Comparison of ENCODE assay signal across 23 mouse cellular contexts in genomic region chr4:109630215-109630614, GRCm38 (mm10).
"Had no signal": no experiment of that assay in that cellular context is flagged by ENCODE, and none has a peak within 500 bp of the region (broad histone marks: within the 10 kb centered on the region; RNA-seq: fewer than 3 reads in every experiment).

No protein-coding gene starts in this region.

- DNase-seq: kidney, adult 2 months; kidney, postnatal 25 days; layer of hippocampus, adult 9-11 months; layer of hippocampus, postnatal 36 days; left cerebral cortex, postnatal 4 days; liver, postnatal 0 days; thymus, adult 2 months; thymus, postnatal 14 days; thymus, postnatal 4 days had no signal

- H3K4me1 ChIP-seq: limb, embryonic 13.5 days; megakaryocyte, embryonic 14.5 days; midbrain, embryonic 10.5 days; midbrain, embryonic 13.5 days; neural tube, embryonic 13.5 days had no signal

- H3K9me3 ChIP-seq: limb, embryonic 13.5 days; megakaryocyte, embryonic 14.5 days; midbrain, embryonic 10.5 days; midbrain, embryonic 13.5 days had no signal

- ATAC-seq: intestine, postnatal 0 days; liver, postnatal 0 days; midbrain, embryonic 13.5 days; midbrain, embryonic 16.5 days had no signal

- H3K27me3 ChIP-seq: limb, embryonic 13.5 days; midbrain, embryonic 13.5 days; neural tube, embryonic 13.5 days had no signal

- H3K36me3 ChIP-seq: limb, embryonic 13.5 days; midbrain, embryonic 10.5 days; midbrain, embryonic 13.5 days; neural tube, embryonic 13.5 days had no signal

- H3K9ac ChIP-seq: limb, embryonic 13.5 days; liver, embryonic 14.5 days; liver, postnatal 0 days; midbrain, embryonic 13.5 days; neural tube, embryonic 13.5 days had no signal

- H3K27ac ChIP-seq: kidney, postnatal 0 days; layer of hippocampus, adult 2 months; left cerebral cortex, adult 2 months; limb, embryonic 13.5 days; liver, embryonic 14.5 days; midbrain, embryonic 10.5 days; midbrain, embryonic 13.5 days; neural tube, embryonic 13.5 days; stomach, postnatal 0 days had no signal

- H3K4me3 ChIP-seq: layer of hippocampus, adult 2 months; left cerebral cortex, adult 2 months; limb, embryonic 13.5 days; megakaryocyte, embryonic 14.5 days; midbrain, embryonic 10.5 days; midbrain, embryonic 13.5 days; myocyte; neural tube, embryonic 13.5 days had no signal

- H3K4me2 ChIP-seq: limb, embryonic 13.5 days; liver, embryonic 11.5 days; midbrain, embryonic 13.5 days; neural tube, embryonic 13.5 days had no signal
